Mouse (Mus musculus): Measurements from ENCODE around the gene Bnc2. TPM values are rescaled to one million over a fixed set of nuclear protein-coding genes. Genes with fewer than 3 reads are reported as not detected.

Bnc2 gene
- polyA plus RNA-seq, 1 experiment from 2014 or later, result 22.2 TPM

- H3K4me3 ChIP-seq (ENCODE audit: low read depth, low read length), result no peak overlapping the region
- H3K27ac ChIP-seq (replicated peaks; ENCODE audit: low read depth, low read length), result no peak overlapping the region
- H3K36me3 ChIP-seq (replicated peaks; ENCODE audit: control insufficient read depth, insufficient read depth, low read depth, low read length), result no peaks in the 10 kb centered on the region
- no peak overlapping the region for H3K4me2 ChIP-seq (ENCODE audit: low read depth, low read length)
- WGBS, result 60% methylated on average over 2 of the region's 2 CpGs
- DNase-seq (ENCODE audit: low spot score) (no peak), ATAC-seq (replicated peaks; ENCODE audit: insufficient number of reproducible peaks, low FRiP score, low TSS enrichment, low read depth) (no peak)
- peaks cover 4% of the 10 kb centered on the region for H3K4me1 ChIP-seq (ENCODE audit: control insufficient read depth, insufficient read depth, low read length)
- no peaks in the 10 kb centered on the region for H3K27me3 ChIP-seq (ENCODE audit: control insufficient read depth, insufficient read depth, low read length)
- no peak overlapping the region for H3K9ac ChIP-seq (replicated peaks; ENCODE audit: low read length)
- H3K9me3 ChIP-seq (replicated peaks; ENCODE audit: control insufficient read depth, low read length), result no peaks in the 10 kb centered on the region
Observed at GRCm38 (mm10) chr4:84352656-84353055, 322.4 kb downstream of the Bnc2 start.

GRCm38 (mm10) chr4:84349536-84349935 lies 325.5 kb downstream of the Bnc2 start:
- DNase-seq (ENCODE audit: low spot score), result no peak
- H3K4me1 ChIP-seq (ENCODE audit: control insufficient read depth, insufficient read depth, low read length), result no peaks in the 10 kb centered on the region
- no peak overlapping the region for H3K4me3 ChIP-seq (ENCODE audit: low read depth, low read length)
- H3K27me3 ChIP-seq (ENCODE audit: control insufficient read depth, insufficient read depth, low read length), result no peaks in the 10 kb centered on the region
- no peak overlapping the region for H3K9ac ChIP-seq (replicated peaks; ENCODE audit: low read length)
- no peaks in the 10 kb centered on the region for H3K36me3 ChIP-seq (replicated peaks; ENCODE audit: control insufficient read depth, insufficient read depth, low read depth, low read length)
- ATAC-seq (replicated peaks; ENCODE audit: insufficient number of reproducible peaks, low FRiP score, low TSS enrichment, low read depth), result no peak
- no peak overlapping the region for H3K27ac ChIP-seq (replicated peaks; ENCODE audit: low read depth, low read length)
- no peaks in the 10 kb centered on the region for H3K9me3 ChIP-seq (replicated peaks; ENCODE audit: control insufficient read depth, low read length)
- no peak overlapping the region for H3K4me2 ChIP-seq (ENCODE audit: low read depth, low read length)
- 56% methylated on average over 5 of the region's 5 CpGs for WGBS

GRCm38 (mm10) chr4:84339172-84339571 lies 335.9 kb downstream of the Bnc2 start:
- no peak overlapping the region for H3K27ac ChIP-seq (replicated peaks; ENCODE audit: low read depth, low read length)
- H3K9ac ChIP-seq (replicated peaks; ENCODE audit: low read length), result no peak overlapping the region
- no peaks in the 10 kb centered on the region for H3K27me3 ChIP-seq (ENCODE audit: control insufficient read depth, insufficient read depth, low read length)
- H3K36me3 ChIP-seq (replicated peaks; ENCODE audit: control insufficient read depth, insufficient read depth, low read depth, low read length), result no peaks in the 10 kb centered on the region; the same call in 1 of the 2 replicates
- H3K4me3 ChIP-seq (ENCODE audit: low read depth, low read length), result no peak overlapping the region
- ATAC-seq (replicated peaks; ENCODE audit: insufficient number of reproducible peaks, low FRiP score, low TSS enrichment, low read depth) (no peak), DNase-seq (ENCODE audit: low spot score) (no peak)
- no peak overlapping the region for H3K4me2 ChIP-seq (ENCODE audit: low read depth, low read length)
- H3K9me3 ChIP-seq (replicated peaks; ENCODE audit: control insufficient read depth, low read length), result no peaks in the 10 kb centered on the region
- WGBS, result 85% methylated on average over 4 of the region's 4 CpGs
- H3K4me1 ChIP-seq (ENCODE audit: control insufficient read depth, insufficient read depth, low read length), result no peaks in the 10 kb centered on the region

- Histone ChIP-seq H3K4me1 (ENCODE audit: control insufficient read depth, insufficient read depth, low read length) (no peaks in the 10 kb centered on the region), H3K4me2 (ENCODE audit: low read depth, low read length) (no peak overlapping the region), H3K27ac (replicated peaks; ENCODE audit: low read depth, low read length) (no peak overlapping the region), H3K9ac (replicated peaks; ENCODE audit: low read length) (no peak overlapping the region), H3K36me3 (replicated peaks; ENCODE audit: control insufficient read depth, insufficient read depth, low read depth, low read length) (no peaks in the 10 kb centered on the region), H3K4me3 (ENCODE audit: low read depth, low read length) (no peak overlapping the region), H3K27me3 (ENCODE audit: control insufficient read depth, insufficient read depth, low read length) (no peaks in the 10 kb centered on the region), H3K9me3 (replicated peaks; ENCODE audit: control insufficient read depth, low read length) (no peaks in the 10 kb centered on the region)
- DNase-seq (ENCODE audit: low spot score) (no peak), ATAC-seq (replicated peaks; ENCODE audit: insufficient number of reproducible peaks, low FRiP score, low TSS enrichment, low read depth) (no peak)
- WGBS, result 57% methylated on average over 9 of the region's 9 CpGs
Observed at GRCm38 (mm10) chr4:84331995-84332394, 343.1 kb downstream of the Bnc2 start.

GRCm38 (mm10) chr4:84331450-84331849 lies 343.6 kb downstream of the Bnc2 start:
- no peak overlapping the region for H3K27ac ChIP-seq (replicated peaks; ENCODE audit: low read depth, low read length)
- no peak overlapping the region for H3K9ac ChIP-seq (replicated peaks; ENCODE audit: low read length)
- H3K4me3 ChIP-seq (ENCODE audit: low read depth, low read length), result no peak overlapping the region
- H3K9me3 ChIP-seq (replicated peaks; ENCODE audit: control insufficient read depth, low read length), result no peaks in the 10 kb centered on the region
- WGBS, result 30% methylated on average over 3 of the region's 3 CpGs
- no peaks in the 10 kb centered on the region for H3K36me3 ChIP-seq (replicated peaks; ENCODE audit: control insufficient read depth, insufficient read depth, low read depth, low read length)
- H3K27me3 ChIP-seq (ENCODE audit: control insufficient read depth, insufficient read depth, low read length), result no peaks in the 10 kb centered on the region
- DNase-seq (ENCODE audit: low spot score) (no peak), ATAC-seq (replicated peaks; ENCODE audit: insufficient number of reproducible peaks, low FRiP score, low TSS enrichment, low read depth) (no peak)
- H3K4me2 ChIP-seq (ENCODE audit: low read depth, low read length), result no peak overlapping the region
- H3K4me1 ChIP-seq (ENCODE audit: control insufficient read depth, insufficient read depth, low read length), result no peaks in the 10 kb centered on the region

- Histone ChIP-seq H3K27ac (replicated peaks; ENCODE audit: low read depth, low read length) (no peak overlapping the region), H3K9me3 (replicated peaks; ENCODE audit: control insufficient read depth, low read length) (no peaks in the 10 kb centered on the region), H3K4me1 (ENCODE audit: control insufficient read depth, insufficient read depth, low read length) (no peaks in the 10 kb centered on the region), H3K4me3 (ENCODE audit: low read depth, low read length) (no peak overlapping the region), H3K4me2 (ENCODE audit: low read depth, low read length) (no peak overlapping the region), H3K36me3 (replicated peaks; ENCODE audit: control insufficient read depth, insufficient read depth, low read depth, low read length) (no peaks in the 10 kb centered on the region), H3K27me3 (ENCODE audit: control insufficient read depth, insufficient read depth, low read length) (no peaks in the 10 kb centered on the region), H3K9ac (replicated peaks; ENCODE audit: low read length) (no peak overlapping the region)
- ATAC-seq (replicated peaks; ENCODE audit: insufficient number of reproducible peaks, low FRiP score, low TSS enrichment, low read depth) (no peak), DNase-seq (ENCODE audit: low spot score) (no peak)
- 92% methylated on average over 4 of the region's 4 CpGs for WGBS
Observed at GRCm38 (mm10) chr4:84330509-84330908, 344.6 kb downstream of the Bnc2 start.

GRCm38 (mm10) chr4:84329651-84330050 lies 345.4 kb downstream of the Bnc2 start:
- no peak overlapping the region for H3K4me2 ChIP-seq (ENCODE audit: low read depth, low read length)
- DNase-seq (ENCODE audit: low spot score) (no peak), ATAC-seq (replicated peaks; ENCODE audit: insufficient number of reproducible peaks, low FRiP score, low TSS enrichment, low read depth) (no peak)
- no peaks in the 10 kb centered on the region for H3K36me3 ChIP-seq (replicated peaks; ENCODE audit: control insufficient read depth, insufficient read depth, low read depth, low read length)
- no peaks in the 10 kb centered on the region for H3K4me1 ChIP-seq (ENCODE audit: control insufficient read depth, insufficient read depth, low read length)
- H3K9me3 ChIP-seq (replicated peaks; ENCODE audit: control insufficient read depth, low read length), result no peaks in the 10 kb centered on the region
- no peak overlapping the region for H3K9ac ChIP-seq (replicated peaks; ENCODE audit: low read length)
- WGBS, result 78% methylated on average over 5 of the region's 5 CpGs
- no peak overlapping the region for H3K4me3 ChIP-seq (ENCODE audit: low read depth, low read length)
- no peaks in the 10 kb centered on the region for H3K27me3 ChIP-seq (ENCODE audit: control insufficient read depth, insufficient read depth, low read length)
- H3K27ac ChIP-seq (replicated peaks; ENCODE audit: low read depth, low read length), result no peak overlapping the region

GRCm38 (mm10) chr4:84324371-84324770 lies 350.7 kb downstream of the Bnc2 start:
- ATAC-seq (replicated peaks; ENCODE audit: insufficient number of reproducible peaks, low FRiP score, low TSS enrichment, low read depth) (no peak), DNase-seq (ENCODE audit: low spot score) (no peak)
- no peak overlapping the region for H3K4me3 ChIP-seq (ENCODE audit: low read depth, low read length)
- H3K36me3 ChIP-seq (replicated peaks; ENCODE audit: control insufficient read depth, insufficient read depth, low read depth, low read length), result no peaks in the 10 kb centered on the region
- no peaks in the 10 kb centered on the region for H3K27me3 ChIP-seq (ENCODE audit: control insufficient read depth, insufficient read depth, low read length)
- no peaks in the 10 kb centered on the region for H3K4me1 ChIP-seq (ENCODE audit: control insufficient read depth, insufficient read depth, low read length)
- no peaks in the 10 kb centered on the region for H3K9me3 ChIP-seq (replicated peaks; ENCODE audit: control insufficient read depth, low read length)
- H3K27ac ChIP-seq (replicated peaks; ENCODE audit: low read depth, low read length), result no peak overlapping the region
- no peak overlapping the region for H3K9ac ChIP-seq (replicated peaks; ENCODE audit: low read length)
- H3K4me2 ChIP-seq (ENCODE audit: low read depth, low read length), result no peak overlapping the region
- WGBS, result 68% methylated on average over 4 of the region's 4 CpGs
